In genomic region chr2:79865275-79865999, GRCm38 (mm10) we compare ENCODE assay signal across 8 mouse cellular contexts.
DNase-seq lines count a peak whose midpoint lies in the region; ATAC-seq and TF ChIP-seq lines count a peak whose summit lies in the region.

No protein-coding gene starts in this region.

- peak; percentile 86 for TF ChIP-seq CTCF in liver, postnatal 0 days (IDR thresholded peaks at IDR 0.05; ENCODE audit: low read depth)

- H3K36me3 ChIP-seq in kidney, embryonic 16.5 days (ENCODE audit: insufficient read depth, low read length), result no peaks in the 10 kb centered on the region
- no peaks in the 10 kb centered on the region for H3K36me3 ChIP-seq in liver, postnatal 0 days (replicated peaks; ENCODE audit: insufficient read depth, low read length)

- H3K4me3 ChIP-seq in kidney, embryonic 16.5 days (ENCODE audit: low read length), result no peak overlapping the region
- no peak overlapping the region for H3K4me3 ChIP-seq in liver, postnatal 0 days (ENCODE audit: low read depth, low read length)

- WGBS in kidney, embryonic 16.5 days, result 44% methylated on average over 9 of the region's 9 CpGs
- WGBS in liver, postnatal 0 days (ENCODE audit: insufficient replicate concordance), result 40% methylated on average over 9 of the region's 9 CpGs

- H3K27me3 ChIP-seq in kidney, embryonic 16.5 days (ENCODE audit: insufficient read depth, low read length), result no peaks in the 10 kb centered on the region
- no peaks in the 10 kb centered on the region for H3K27me3 ChIP-seq in liver, postnatal 0 days (ENCODE audit: insufficient read depth, low read length)

- H3K27ac ChIP-seq in kidney, embryonic 16.5 days (ENCODE audit: low read length), result no peak overlapping the region
- no peak overlapping the region for H3K27ac ChIP-seq in liver, postnatal 0 days (ENCODE audit: low read depth)

- peak; percentile 5 for DNase-seq in urinary bladder, postnatal 25 days (ENCODE audit: low spot score)
- no peak for DNase-seq in urinary bladder, postnatal 4 days (ENCODE audit: low spot score in 2 of 2)
- DNase-seq in cerebellum, adult 9-10 months, result peak; percentile 55
- DNase-seq in liver, postnatal 0 days, result no peak
- peak; percentile 16 for DNase-seq in retina, adult 2 months (ENCODE audit: low read depth, low spot score)
- DNase-seq in urinary bladder, postnatal 10 days (ENCODE audit: low spot score), result no peak

- peak; percentile 99 for ATAC-seq in granulocyte monocyte progenitor cell, adult 5-6 weeks (replicated peaks; ENCODE audit: poor library complexity, severe bottlenecking)
- ATAC-seq in kidney, embryonic 16.5 days (ENCODE audit: low FRiP score, low TSS enrichment), result peak; percentile 61; the same call in 1 of the 2 replicates
- ATAC-seq in liver, postnatal 0 days, result peak; percentile 59; the same call in 1 of the 2 replicates

- H3K9me3 ChIP-seq in kidney, embryonic 16.5 days (ENCODE audit: low read length), result no peaks in the 10 kb centered on the region
- H3K9me3 ChIP-seq in liver, postnatal 0 days (ENCODE audit: low read length), result no peaks in the 10 kb centered on the region

- no peak overlapping the region for H3K9ac ChIP-seq in kidney, embryonic 16.5 days (replicated peaks; ENCODE audit: low read length)
- no peak overlapping the region for H3K9ac ChIP-seq in liver, postnatal 0 days (replicated peaks)

- no peak overlapping the region for H3K4me2 ChIP-seq in kidney, embryonic 16.5 days (replicated peaks; ENCODE audit: low read depth, low read length)
- no peak overlapping the region for H3K4me2 ChIP-seq in liver, postnatal 0 days (ENCODE audit: low read depth, low read length)

- H3K4me1 ChIP-seq in kidney, embryonic 16.5 days (ENCODE audit: insufficient read depth, low read length), result no peaks in the 10 kb centered on the region
- H3K4me1 ChIP-seq in liver, postnatal 0 days (ENCODE audit: insufficient read depth), result no peaks in the 10 kb centered on the region

- TF ChIP-seq EP300 in liver, postnatal 0 days (IDR thresholded peaks at IDR 0.05; ENCODE audit: low read depth), result no peak

Comparison
In these comparisons a context has a peak if more than half of its experiments do, and no peak if none do; other contexts are left out.
1. DNase-seq: peak in urinary bladder, postnatal 25 days (single experiment), cerebellum, adult 9-10 months (single experiment) and retina, adult 2 months (single experiment); none in urinary bladder, postnatal 4 days (0 of 2), liver, postnatal 0 days (single experiment) and urinary bladder, postnatal 10 days (single experiment).
2. Peak in every context shown above with its lines, with median percentiles within 50 percentile points of each other: ATAC-seq.